Mouse (Mus musculus) mouse embryonic stem cell (cell line): ENCODE measurements around the gene Vps9d1.
"Not testable (repeated sequence)": the region's sequence is repeated elsewhere in the genome, so short reads cannot be mapped to it uniquely, and the experiment has no call there.

Experiments used
- in situ Hi-C, 2 experiments: fragments of 300-500 bp; cut with MboI; formaldehyde crosslinking; loops; 1 replicate in 1 of 2; 3 replicates in 1 of 2; pipeline ENCODE4 v1.14.3; 2019 to 2020; ENCODE audit warnings: low sequenced_read_pairs in 2 of 2, low pct_unique_long_range_greater_than_20kb in 1 of 2, mixed read lengths in 1 of 2; ENCODE audit not compliant: unreplicated experiment in 1 of 2

Gene Vps9d1

GRCm38 (mm10) chr8:123254099-123254885, at the start of gene Vps9d1, which contains the start of gene Zfp276:
Vps9d1 (minus strand) TSS chr8:123254348.
Zfp276 (plus strand) TSS chr8:123254195.
- in situ Hi-C loops, result no loop called here

- in situ Hi-C loops, result no loop called here
Observed at GRCm38 (mm10) chr8:123298301-123298700, 44.2 kb upstream of the Vps9d1 start.

GRCm38 (mm10) chr8:123292785-123293184, 38.6 kb upstream of the Vps9d1 start:
- in situ Hi-C loops, result no loop called here

GRCm38 (mm10) chr8:123292281-123292680, 38.1 kb upstream of the Vps9d1 start:
- in situ Hi-C loops, result no loop called here

GRCm38 (mm10) chr8:123291716-123292115, 37.6 kb upstream of the Vps9d1 start:
- in situ Hi-C loops, result no loop called here

- in situ Hi-C loops, result no loop called here
Observed at GRCm38 (mm10) chr8:123290679-123291078, 36.5 kb upstream of the Vps9d1 start.

GRCm38 (mm10) chr8:123290166-123290565, 36.0 kb upstream of the Vps9d1 start:
- in situ Hi-C loops, result no loop called here

GRCm38 (mm10) chr8:123287362-123287761, 33.2 kb upstream of the Vps9d1 start:
- in situ Hi-C loops, result no loop called here

GRCm38 (mm10) chr8:123284493-123284892, 30.3 kb upstream of the Vps9d1 start:
- in situ Hi-C loops, result no loop called here

GRCm38 (mm10) chr8:123283991-123284390, 29.8 kb upstream of the Vps9d1 start:
- in situ Hi-C loops, result no loop called here

GRCm38 (mm10) chr8:123282994-123283393, 28.8 kb upstream of the Vps9d1 start:
- in situ Hi-C loops, result not testable (repeated sequence)

GRCm38 (mm10) chr8:123280302-123281094, 26.4 kb upstream of the Vps9d1 start:
- in situ Hi-C loops, result no loop called here

GRCm38 (mm10) chr8:123279828-123280227, 25.7 kb upstream of the Vps9d1 start:
- in situ Hi-C loops, result no loop called here

- in situ Hi-C loops, result no loop called here
Observed at GRCm38 (mm10) chr8:123278445-123278844, 24.3 kb upstream of the Vps9d1 start.

GRCm38 (mm10) chr8:123275096-123275495, 20.9 kb upstream of the Vps9d1 start:
- in situ Hi-C loops, result no loop called here

GRCm38 (mm10) chr8:123274447-123274846, 20.3 kb upstream of the Vps9d1 start:
- in situ Hi-C loops, result no loop called here

GRCm38 (mm10) chr8:123271901-123272300, 17.8 kb upstream of the Vps9d1 start:
- in situ Hi-C loops, result no loop called here

- in situ Hi-C loops, result no loop called here
Observed at GRCm38 (mm10) chr8:123271147-123271546, 17.0 kb upstream of the Vps9d1 start.

- in situ Hi-C loops, result no loop called here
Observed at GRCm38 (mm10) chr8:123267926-123268656, 13.9 kb upstream of the Vps9d1 start.
